Mouse (Mus musculus) small intestine, adult 2 months (tissue): ENCODE data around the gene Calr4.

Source experiments
- CTCF ChIP-seq: fragments of 200-500 bp; IDR thresholded peaks from 2 replicates; pipeline ENCODE4 v1.5.1; 2012; ENCODE audit warnings: low read depth, mild to moderate bottlenecking, control low read depth, inconsistent platforms, low read length, moderate library complexity, mixed read lengths; ENCODE audit not compliant: insufficient replicate concordance, insufficient read length; ENCODE audit errors: extremely low read depth
- POLR2A ChIP-seq: fragments of 200-500 bp; IDR thresholded peaks from 2 replicates; pipeline ENCODE4 v1.6.1; 2012; ENCODE audit warnings: low read depth, mild to moderate bottlenecking, control low read depth, inconsistent platforms, low read length, moderate library complexity

DNA sequence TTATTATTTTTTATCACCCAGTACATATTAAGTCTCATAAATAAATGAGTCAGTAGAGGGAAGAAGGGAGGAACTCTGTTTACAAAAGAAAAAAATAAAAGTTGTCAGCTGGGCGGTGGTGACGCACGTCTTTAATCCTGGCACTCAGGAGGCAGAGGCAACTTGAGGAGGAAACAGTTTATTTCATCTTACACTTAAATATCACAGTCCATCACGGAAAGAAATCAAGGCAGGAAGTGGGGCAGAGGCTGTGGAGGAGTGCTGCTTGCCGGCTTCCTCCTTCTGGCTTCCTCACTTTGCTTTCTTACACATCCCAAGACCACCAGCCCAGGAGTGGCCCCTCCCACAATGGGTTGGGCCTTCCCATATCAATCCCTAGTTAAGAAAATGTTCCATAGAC, 8.2 kb upstream of the Calr4 start:
- TF ChIP-seq CTCF (no peak), POLR2A (no peak)
